Mouse (Mus musculus) small intestine, adult 2 months (tissue): ENCODE data around the gene Tcn2. TPM values are rescaled to one million over a fixed set of nuclear protein-coding genes. Genes with fewer than 3 reads are reported as not detected.

Experiments
- H3K27ac ChIP-seq: fragments of 200-500 bp; 2 replicates; pipeline ENCODE4 v1.5.1; 2012; ENCODE audit warnings: low read depth, low read length, control low read depth, inconsistent platforms; ENCODE audit not compliant: insufficient read depth
- H3K27me3 ChIP-seq: fragments of 200-500 bp; 2 replicates; pipeline ENCODE4 v1.6.1; 2012; ENCODE audit warnings: mild to moderate bottlenecking, moderate library complexity, low read length, inconsistent platforms; ENCODE audit not compliant: control insufficient read depth, insufficient read depth
- H3K36me3 ChIP-seq: fragments of 200-500 bp; 2 replicates; pipeline ENCODE4 v1.6.1; 2012; ENCODE audit warnings: mild to moderate bottlenecking, low read length, control low read depth, inconsistent platforms; ENCODE audit not compliant: control insufficient read depth, insufficient read depth
- H3K4me1 ChIP-seq: fragments of 200-500 bp; 2 replicates; pipeline ENCODE4 v1.6.1; 2012; ENCODE audit warnings: low read length, inconsistent platforms, mixed read lengths; ENCODE audit not compliant: control insufficient read depth, insufficient read depth, insufficient read length
- H3K4me3 ChIP-seq: fragments of 200-500 bp; 2 replicates; pipeline ENCODE4 v1.5.1; 2012; ENCODE audit warnings: low read depth, mild to moderate bottlenecking, control low read depth, inconsistent platforms, low read length, moderate library complexity
- CTCF ChIP-seq: fragments of 200-500 bp; IDR thresholded peaks from 2 replicates; pipeline ENCODE4 v1.5.1; 2012; ENCODE audit warnings: low read depth, mild to moderate bottlenecking, control low read depth, inconsistent platforms, low read length, moderate library complexity, mixed read lengths; ENCODE audit not compliant: insufficient replicate concordance, insufficient read length; ENCODE audit errors: extremely low read depth
- POLR2A ChIP-seq: fragments of 200-500 bp; IDR thresholded peaks from 2 replicates; pipeline ENCODE4 v1.6.1; 2012; ENCODE audit warnings: low read depth, mild to moderate bottlenecking, control low read depth, inconsistent platforms, low read length, moderate library complexity
- WGBS: fragments of 180-500 bp; shearing (Covaris S2); methylation state at CpG from one replicate; pipeline ENCODE4 v1.1.7; 2018; 5-methylcytosine and 5-hydroxymethylcytosine counted together
- polyA plus RNA-seq: library from polyadenylated mRNA; depleted of rRNA; stranded (reverse); fragments of >200 nt; gene quantifications from 2 replicates; pipeline ENCODE4 v1.2.3, GENCODE M21; 2012

Gene Tcn2
- polyA plus RNA-seq, 1 experiment, result 452 TPM

GRCm38 (mm10) chr11:3930019-3930418, 1.9 kb downstream of the Tcn2 start:
- Histone ChIP-seq H3K36me3 (peaks cover 22% of the 10 kb centered on the region), H3K4me3 (peak overlapping the region; percentile 68; the same call in 1 of the 2 replicates), H3K4me1 (no peaks in the 10 kb centered on the region; the same call in 1 of the 2 replicates), H3K27me3 (no peaks in the 10 kb centered on the region), H3K27ac (no peak overlapping the region)
- 56% methylated on average over 4 of the region's 4 CpGs for WGBS
- TF ChIP-seq CTCF, result no peak
- TF ChIP-seq POLR2A, result no peak

DNA sequence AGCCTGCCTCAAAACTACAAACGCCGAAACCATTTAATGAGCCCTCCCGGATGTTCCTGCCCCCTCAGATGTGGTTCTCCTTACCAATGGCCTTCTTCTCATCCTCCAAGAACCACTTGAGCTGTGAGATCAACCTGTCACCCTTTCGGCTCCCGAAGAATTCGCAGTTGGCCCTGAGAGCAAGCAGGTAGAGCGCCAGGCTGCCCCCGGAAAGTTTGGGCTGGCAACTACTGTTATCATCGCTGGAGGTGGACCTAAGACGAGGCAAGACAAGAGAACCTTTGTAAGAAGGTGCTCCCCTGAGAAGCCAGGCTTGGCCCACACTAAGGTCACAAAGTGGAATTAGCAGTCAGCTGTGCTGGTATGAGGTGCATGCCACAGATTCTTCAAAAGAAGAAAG, 6.0 kb downstream of the Tcn2 start:
- Histone ChIP-seq H3K27me3 (no peaks in the 10 kb centered on the region), H3K4me1 (no peaks in the 10 kb centered on the region; the same call in 1 of the 2 replicates), H3K36me3 (peaks cover 45% of the 10 kb centered on the region), H3K4me3 (no peak overlapping the region), H3K27ac (no peak overlapping the region)
- no peak for TF ChIP-seq POLR2A
- no peak for TF ChIP-seq CTCF
- 92% methylated on average over 10 of the region's 10 CpGs for WGBS

GRCm38 (mm10) chr11:3922731-3923130, 9.2 kb downstream of the Tcn2 start:
- H3K4me3 ChIP-seq, result no peak overlapping the region
- no peaks in the 10 kb centered on the region for H3K27me3 ChIP-seq
- H3K36me3 ChIP-seq, result peaks cover 56% of the 10 kb centered on the region
- WGBS, result 95% methylated on average over 6 of the region's 6 CpGs
- no peak overlapping the region for H3K27ac ChIP-seq
- H3K4me1 ChIP-seq, result no peaks in the 10 kb centered on the region
- no peak for TF ChIP-seq CTCF
- no peak for TF ChIP-seq POLR2A

GRCm38 (mm10) chr11:3922115-3922514, 9.8 kb downstream of the Tcn2 start:
- no peaks in the 10 kb centered on the region for H3K27me3 ChIP-seq
- H3K4me1 ChIP-seq, result no peaks in the 10 kb centered on the region
- WGBS, result 95% methylated on average over 9 of the region's 9 CpGs
- H3K4me3 ChIP-seq, result no peak overlapping the region
- H3K27ac ChIP-seq, result no peak overlapping the region
- H3K36me3 ChIP-seq, result peaks cover 57% of the 10 kb centered on the region
- TF ChIP-seq CTCF, result no peak
- TF ChIP-seq POLR2A, result no peak

DNA sequence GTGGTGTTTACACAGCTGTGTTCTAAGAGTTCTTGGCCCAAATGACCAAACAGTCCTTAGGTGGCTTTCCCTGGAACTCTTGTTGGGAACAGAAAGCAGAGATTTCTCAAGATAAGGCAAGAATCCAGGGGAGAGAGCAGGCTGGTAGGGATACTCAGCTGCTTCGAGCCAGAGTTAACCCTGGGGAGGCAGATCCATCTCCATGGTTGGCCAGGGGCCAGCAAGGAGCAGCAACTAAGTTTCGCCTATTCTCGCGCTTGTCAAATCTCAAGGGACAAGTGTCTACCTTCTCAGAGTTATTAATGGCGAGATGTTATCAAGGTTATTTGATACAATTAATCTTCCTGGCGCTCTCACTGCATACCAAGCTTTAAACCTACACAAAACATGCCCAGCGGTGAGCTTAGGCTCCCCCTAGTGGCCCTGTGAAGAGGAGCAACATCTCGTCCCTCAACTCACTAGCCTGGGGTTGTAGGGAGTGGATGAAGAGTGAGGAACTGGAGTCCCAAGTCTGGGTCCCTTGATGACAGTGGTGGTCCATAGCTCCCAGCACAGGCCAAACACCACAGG, 10.6 kb downstream of the Tcn2 start:
- WGBS, result 35% methylated on average over 8 of the region's 8 CpGs
- Histone ChIP-seq H3K27ac (no peak overlapping the region), H3K27me3 (no peaks in the 10 kb centered on the region), H3K4me1 (no peaks in the 10 kb centered on the region), H3K4me3 (no peak overlapping the region), H3K36me3 (peaks cover 53% of the 10 kb centered on the region)
- TF ChIP-seq CTCF (peak; percentile 84; the same call in 1 of the 2 replicates), POLR2A (no peak)

DNA sequence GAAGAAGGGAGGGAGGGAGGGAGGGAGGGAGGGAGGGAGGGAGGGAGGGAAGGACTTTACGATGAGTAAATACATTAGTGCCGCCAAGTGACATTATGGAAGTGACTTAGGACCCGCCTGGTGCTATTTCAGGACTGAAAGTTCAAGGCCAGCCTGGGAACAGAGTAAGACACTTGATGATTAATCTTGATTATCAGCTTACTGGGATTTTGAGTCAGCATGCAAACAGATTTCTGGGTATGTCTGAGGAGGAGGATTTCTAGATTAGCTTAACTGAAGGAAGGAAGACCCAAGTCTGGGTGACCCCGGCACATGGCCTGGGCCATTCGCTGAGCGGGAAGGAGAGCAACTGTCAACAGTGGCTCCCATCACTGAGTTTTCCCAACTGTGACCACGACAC, 11.5 kb downstream of the Tcn2 start:
- no peaks in the 10 kb centered on the region for H3K4me1 ChIP-seq
- 80% methylated on average over 7 of the region's 7 CpGs for WGBS
- no peak overlapping the region for H3K27ac ChIP-seq
- no peak overlapping the region for H3K4me3 ChIP-seq
- peaks cover 46% of the 10 kb centered on the region for H3K36me3 ChIP-seq
- TF ChIP-seq CTCF (no peak), POLR2A (no peak)
- H3K27me3 ChIP-seq, result no peaks in the 10 kb centered on the region

DNA sequence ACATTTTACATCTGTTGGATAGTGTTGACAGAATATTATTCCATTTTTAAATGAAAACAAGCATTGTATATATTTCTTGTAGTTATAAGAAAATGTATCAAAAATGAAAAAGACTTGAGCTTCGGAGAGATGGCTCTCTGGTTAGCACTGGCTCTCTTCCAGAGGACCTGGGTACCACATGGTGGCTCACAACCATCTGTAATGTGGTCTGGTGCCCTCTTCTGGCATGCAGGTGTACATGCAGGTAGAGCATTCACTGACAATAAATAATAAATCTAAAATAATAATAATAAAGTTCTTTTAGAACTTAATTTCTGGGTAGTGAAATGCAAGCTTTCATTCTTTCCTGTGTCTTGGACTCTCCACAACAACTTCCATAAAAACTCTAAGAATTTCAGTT, 13.2 kb downstream of the Tcn2 start:
- peaks cover 4% of the 10 kb centered on the region; the same call in 1 of the 2 replicates for H3K4me1 ChIP-seq
- no peaks in the 10 kb centered on the region for H3K27me3 ChIP-seq
- TF ChIP-seq CTCF (peak; percentile 55; the same call in 1 of the 2 replicates), POLR2A (no peak)
- no peak overlapping the region for H3K27ac ChIP-seq
- no peak overlapping the region for H3K4me3 ChIP-seq
- H3K36me3 ChIP-seq, result peaks cover 30% of the 10 kb centered on the region
- WGBS, result 46% methylated on average over 1 of the region's 1 CpGs
